Mouse (Mus musculus) right cerebral cortex, postnatal 4 days (tissue): ENCODE measurements around the gene Rbm4.
A peak's percentile ranks its signal among the peaks of the same experiment; 100 is the strongest.
"Not testable (repeated sequence)": the region's sequence is repeated elsewhere in the genome, so short reads cannot be mapped to it uniquely, and the experiment has no call there.

Experiments used
- DNase-seq: peaks from one replicate; pipeline ENCODE4 v3.0.0-alpha.2; 2022

Gene Rbm4

GRCm38 (mm10) chr19:4795929-4796328 lies 2.2 kb upstream of the Rbm4 start:
- no peak for DNase-seq

GRCm38 (mm10) chr19:4793281-4793830 lies 345 bp downstream of the Rbm4 start:
- no peak for DNase-seq

- no peak for DNase-seq
These were observed 7.4 kb downstream of the Rbm4 start for GRCm38 (mm10) chr19:4786313-4786712.

GRCm38 (mm10) chr19:4785206-4785605 lies 8.5 kb downstream of the Rbm4 start:
- DNase-seq = no peak

- DNase-seq = no peak
These were observed 10.8 kb downstream of the Rbm4 start for GRCm38 (mm10) chr19:4782891-4783290.

- no peak for DNase-seq
These were observed 20.9 kb downstream of the Rbm4 start for GRCm38 (mm10) chr19:4772785-4773184.

GRCm38 (mm10) chr19:4767507-4768148 lies 26.1 kb downstream of the Rbm4 start:
- no peak for DNase-seq

GRCm38 (mm10) chr19:4762876-4763275 lies 30.8 kb downstream of the Rbm4 start:
- no peak for DNase-seq

GRCm38 (mm10) chr19:4760544-4760943 lies 33.2 kb downstream of the Rbm4 start:
- not testable (repeated sequence) for DNase-seq

GRCm38 (mm10) chr19:4756921-4757320 lies 36.8 kb downstream of the Rbm4 start:
- no peak for DNase-seq

GRCm38 (mm10) chr19:4756193-4756911 lies 37.3 kb downstream of the Rbm4 start, which contains the start of gene Rbm4b:
Gene Rbm4b, plus strand, starts transcription at chr19:4756497.
- DNase-seq = peak; percentile 99

- peak; percentile 85 for DNase-seq
These were observed 38.0 kb downstream of the Rbm4 start for GRCm38 (mm10) chr19:4755565-4756192.

GRCm38 (mm10) chr19:4749975-4750374 lies 43.7 kb downstream of the Rbm4 start:
- no peak for DNase-seq

GRCm38 (mm10) chr19:4748493-4748892 lies 45.2 kb downstream of the Rbm4 start:
- no peak for DNase-seq

GRCm38 (mm10) chr19:4747631-4748312 lies 45.9 kb downstream of the Rbm4 start:
- no peak for DNase-seq

GRCm38 (mm10) chr19:4746611-4747010 lies 47.1 kb downstream of the Rbm4 start:
- no peak for DNase-seq

- no peak for DNase-seq
These were observed 48.0 kb downstream of the Rbm4 start for GRCm38 (mm10) chr19:4745681-4746080.

- no peak for DNase-seq
These were observed 48.6 kb downstream of the Rbm4 start for GRCm38 (mm10) chr19:4745057-4745456.

GRCm38 (mm10) chr19:4744026-4744425 lies 49.7 kb downstream of the Rbm4 start:
- DNase-seq = no peak

- peak; percentile 49 for DNase-seq
These were observed 50.2 kb downstream of the Rbm4 start for GRCm38 (mm10) chr19:4743524-4743923.

- DNase-seq = no peak
These were observed 51.5 kb downstream of the Rbm4 start for GRCm38 (mm10) chr19:4742229-4742628.

- DNase-seq = no peak
These were observed 52.2 kb downstream of the Rbm4 start for GRCm38 (mm10) chr19:4741482-4741881.

GRCm38 (mm10) chr19:4739762-4740161 lies 53.9 kb downstream of the Rbm4 start:
- DNase-seq = no peak
